In genomic region chr11:88046944-88047794, GRCm38 (mm10) we compare ENCODE assay signal across 8 mouse cellular contexts. TPM values are rescaled to one million over a fixed set of nuclear protein-coding genes. Genes with fewer than 3 reads are reported as not detected.
A peak's percentile ranks its signal among the peaks of the same experiment; 100 is the strongest.
DNase-seq lines count a peak whose midpoint lies in the region; ATAC-seq lines count a peak whose summit lies in the region.

TSS of gene Srsf1 (plus strand) at chr11:88047373.

- intact Hi-C loops in gastrocnemius, postnatal 14 days (cut with DNase I; ENCODE audit: low total_unique reads), result loop anchor here (5.0 kb wide), 1 partner anchor 60 kb away; the partner anchor contains the start of gene Dynll2
- intact Hi-C loops in left cerebral cortex, postnatal 10 days (cut with DNase I), result loop anchor here (2.0 kb wide), 1 partner anchor 60 kb away; the partner anchor contains the start of gene Dynll2

- DNase-seq in adrenal gland, adult (ENCODE audit: inconsistent age in 2 of 2, low spot score in 1 of 2), result peak; percentile 98 to 100
- DNase-seq in embryo, embryonic 10.5 days (ENCODE audit: low spot score), result peak; percentile 99
- DNase-seq in gastrocnemius, postnatal 14 days, result peak; percentile 99
- peak; percentile 96 to 100 for DNase-seq in left cerebral cortex, postnatal 10 days (ENCODE audit: extremely low spot score in 1 of 2, low spot score in 2 of 2)
- DNase-seq in right cerebral cortex, postnatal 25 days, result peak; percentile 97
- DNase-seq in urinary bladder, postnatal 4 days (ENCODE audit: low spot score in 2 of 2), result peak; percentile 98 to 99

- peak; percentile 81 for ATAC-seq in inflammation-experienced regulatory T-cells, adult 6 months
- ATAC-seq in megakaryocyte-erythroid progenitor cell, adult 5-6 weeks (replicated peaks; ENCODE audit: low FRiP score, low TSS enrichment, poor library complexity, severe bottlenecking), result peak; percentile 86

RNA-seq across cellular contexts. Expression of gene Srsf1, which starts in this region (rescaled TPM):
- total RNA-seq in gastrocnemius, postnatal 14 days (2021), result 10 to 100 TPM; 58.0 to 76.3 TPM
- 10 to 100 TPM; 40.8 to 52.4 (median 50.5) TPM for polyA plus RNA-seq in inflammation-experienced regulatory T-cells, adult 6 months (2017; shearing (Covaris generic))
- 100 to 1,000 TPM; 172 to 198 TPM for total RNA-seq in left cerebral cortex, postnatal 10 days (2021)
- 304 and 315 TPM in 2 replicates for total RNA-seq in megakaryocyte-erythroid progenitor cell, adult 5-6 weeks (2014; fragmentation: Nextera tagmentation)
- 750 and 793 TPM in 2 replicates for total RNA-seq in megakaryocyte-erythroid progenitor cell, adult 5-6 weeks (2017)

Comparison
In these comparisons a context has a peak if more than half of its experiments do, and no peak if none do; other contexts are left out.
1. Peak in every context shown above with its lines: DNase-seq and ATAC-seq.